Mouse (Mus musculus) c-Kit-negative CD71-positive TER-119-positive erythroid progenitor cells, embryonic 14.5 days (primary cell): ENCODE measurements around the gene Gad1.

Experiments used
- DNase-seq: peaks from one replicate; pipeline ENCODE4 v3.0.0-alpha.2; 2013; ENCODE audit warnings: low read depth, low spot score

The Gad1 gene

DNA sequence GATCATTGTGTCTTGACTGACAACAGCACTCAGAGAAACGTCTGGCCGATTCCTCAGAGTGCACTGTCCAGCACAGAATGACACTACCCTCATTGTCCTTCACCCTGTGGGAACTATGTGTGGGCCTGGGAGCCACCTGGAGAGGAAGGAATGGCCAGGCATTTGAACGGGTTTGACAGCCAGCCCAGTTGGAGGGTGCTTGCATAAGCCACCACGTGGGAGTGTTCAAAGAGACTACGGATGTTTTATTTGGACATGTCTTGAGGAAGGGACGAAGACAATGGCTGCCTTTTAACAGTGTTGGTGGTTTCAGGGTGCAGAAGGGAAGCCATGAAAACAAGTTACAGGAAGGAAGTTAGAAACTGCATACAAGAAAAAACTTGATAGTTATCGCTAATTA is 72.9 kb downstream of the Gad1 start:
- no peak for DNase-seq

DNA sequence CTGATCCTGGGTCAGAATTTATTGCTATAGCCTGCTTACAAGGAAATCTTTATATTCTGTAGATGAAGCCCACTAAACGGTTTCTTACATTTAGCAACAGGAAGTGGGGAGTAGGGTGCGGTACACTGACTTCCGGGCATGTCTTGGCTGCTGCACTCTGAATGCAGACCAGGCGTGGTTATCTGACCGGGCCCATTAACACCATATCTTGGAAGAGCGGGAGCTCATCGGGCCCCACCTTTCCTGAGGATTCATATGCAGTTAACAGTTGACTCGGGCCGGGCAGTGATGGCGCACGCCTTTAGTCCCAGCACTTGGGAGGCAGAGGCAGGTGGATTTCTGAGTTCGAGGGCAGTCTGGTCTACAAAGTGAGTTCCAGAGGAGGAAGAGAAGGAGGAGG is 75.5 kb downstream of the Gad1 start:
- no peak for DNase-seq

DNA sequence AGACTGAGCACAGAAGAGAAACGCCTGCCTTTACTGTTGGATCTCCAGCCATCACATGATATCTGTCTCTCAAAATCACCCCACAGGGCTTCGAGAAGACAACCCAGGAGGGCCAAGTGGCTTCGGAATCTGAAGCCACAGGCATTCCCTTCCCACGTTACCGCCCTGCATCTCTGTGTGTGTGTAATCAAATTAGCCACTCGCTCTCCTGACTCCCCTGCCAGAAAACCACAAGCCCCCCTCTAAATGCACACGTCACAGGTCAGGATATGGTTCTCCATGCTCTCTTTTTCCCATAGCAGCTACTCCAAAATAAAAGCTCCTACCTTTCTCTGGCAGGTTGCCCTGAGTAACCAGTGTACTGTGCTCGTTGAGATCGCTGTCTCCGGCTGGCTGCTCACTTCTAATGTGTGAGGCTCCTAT is 76.5 kb downstream of the Gad1 start:
- no peak for DNase-seq

DNA sequence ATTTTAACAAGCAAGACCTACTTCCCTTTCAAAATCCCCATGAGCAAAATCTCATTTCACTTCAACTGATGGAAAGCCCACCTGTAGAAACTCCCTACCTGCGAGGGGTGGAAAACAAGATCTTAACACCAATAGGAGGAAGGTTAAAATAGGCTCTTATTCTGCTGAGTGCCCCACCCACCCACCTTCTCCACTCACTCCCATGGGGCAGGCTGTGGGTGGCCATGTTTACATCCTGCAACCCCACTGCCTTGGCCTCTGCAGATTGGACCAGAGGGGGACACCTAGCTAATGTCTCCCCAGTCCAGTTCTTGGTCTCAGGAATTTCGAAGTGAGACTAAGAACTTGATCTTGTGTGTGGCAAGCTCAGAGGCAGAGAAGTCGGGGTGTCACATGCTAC is 77.0 kb downstream of the Gad1 start:
- no peak for DNase-seq

DNA sequence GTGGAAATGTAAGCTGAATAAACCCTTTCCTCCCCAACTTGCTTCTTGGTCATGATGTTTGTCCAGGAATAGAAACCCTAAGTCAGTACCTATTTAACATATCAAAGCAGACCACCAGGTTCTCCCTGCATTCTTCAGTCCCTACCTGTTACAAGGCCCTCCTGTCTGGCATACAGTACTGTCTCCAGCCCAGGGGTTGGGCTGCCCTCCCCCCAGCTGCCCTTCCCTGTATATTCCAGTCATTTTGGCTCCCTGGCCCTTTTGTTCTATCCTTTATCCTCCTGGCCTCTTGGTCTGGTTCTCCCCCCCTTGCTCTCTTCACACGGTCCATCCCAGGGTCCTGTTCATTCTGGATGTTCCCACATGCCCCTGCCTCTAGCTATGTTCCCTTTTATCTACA is 78.4 kb downstream of the Gad1 start:
- DNase-seq: no peak

DNA sequence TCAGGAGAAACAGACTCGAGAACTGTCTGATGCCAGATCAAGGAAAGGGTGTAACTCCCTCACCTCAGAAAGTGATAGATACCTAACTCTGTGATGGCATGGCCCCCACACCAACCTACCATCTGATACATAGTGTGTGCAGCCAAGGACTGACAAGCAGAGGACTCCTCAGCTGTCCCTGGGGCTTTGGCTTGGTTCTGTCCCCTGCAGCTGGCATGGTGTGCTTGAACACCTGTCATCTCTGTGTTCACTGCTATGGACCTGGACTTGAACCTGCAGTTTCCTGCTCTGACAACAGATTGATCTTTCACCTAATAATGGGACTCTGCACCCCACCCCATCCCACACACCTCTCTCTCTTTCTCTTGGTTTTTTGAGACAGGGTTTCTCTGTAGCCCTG is 79.5 kb downstream of the Gad1 start:
- no peak for DNase-seq

DNA sequence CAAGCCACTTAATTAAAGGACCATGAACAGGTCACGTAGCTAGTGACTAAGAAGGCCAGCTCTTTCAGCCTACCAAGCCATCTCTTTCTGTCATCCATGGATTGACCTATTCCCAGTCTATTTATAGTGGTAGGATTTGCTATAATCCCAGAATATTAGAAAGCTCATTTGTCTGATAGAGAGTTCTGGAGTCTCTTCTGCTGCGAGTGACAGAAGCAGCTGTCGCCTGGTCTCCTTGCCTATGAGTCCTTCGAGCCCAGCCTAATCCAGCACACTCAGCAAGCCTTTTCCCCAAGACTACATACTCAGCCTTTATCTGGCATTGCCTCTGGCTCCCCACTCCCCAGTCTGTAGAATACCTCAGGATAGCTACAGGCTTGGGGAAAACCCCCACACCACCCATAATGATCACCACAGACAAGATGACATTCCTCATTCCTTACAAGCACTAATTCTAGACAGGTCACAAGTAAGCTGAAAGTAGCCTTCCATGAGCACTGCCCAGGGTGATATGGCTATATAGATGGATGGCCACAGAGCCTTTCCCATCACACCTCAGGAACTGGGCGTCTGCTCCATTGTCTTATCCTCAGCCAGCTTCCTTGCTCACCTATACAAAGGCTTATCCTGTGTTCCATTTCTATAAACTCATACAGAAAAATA is 81.3 kb downstream of the Gad1 start:
- no peak for DNase-seq

DNA sequence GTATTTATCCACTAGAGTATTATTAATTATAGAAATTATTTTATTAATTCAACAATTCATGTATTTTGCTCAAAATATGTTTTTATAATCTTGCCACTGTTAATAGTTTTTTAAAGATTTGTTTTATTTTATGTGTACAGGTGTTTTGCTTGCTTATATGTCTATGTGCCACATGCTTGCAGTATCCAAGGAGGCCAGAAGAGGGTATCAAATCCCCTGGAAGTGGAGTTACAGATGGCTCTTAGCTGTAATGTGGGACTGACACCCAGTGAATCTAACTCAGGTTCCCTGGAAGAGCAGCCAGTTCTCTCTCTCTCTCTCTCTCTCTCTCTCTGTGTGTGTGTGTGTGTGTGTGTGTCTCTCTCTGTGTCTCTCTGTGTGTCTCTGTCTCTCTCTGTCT is 88.1 kb downstream of the Gad1 start:
- DNase-seq: no peak

DNA sequence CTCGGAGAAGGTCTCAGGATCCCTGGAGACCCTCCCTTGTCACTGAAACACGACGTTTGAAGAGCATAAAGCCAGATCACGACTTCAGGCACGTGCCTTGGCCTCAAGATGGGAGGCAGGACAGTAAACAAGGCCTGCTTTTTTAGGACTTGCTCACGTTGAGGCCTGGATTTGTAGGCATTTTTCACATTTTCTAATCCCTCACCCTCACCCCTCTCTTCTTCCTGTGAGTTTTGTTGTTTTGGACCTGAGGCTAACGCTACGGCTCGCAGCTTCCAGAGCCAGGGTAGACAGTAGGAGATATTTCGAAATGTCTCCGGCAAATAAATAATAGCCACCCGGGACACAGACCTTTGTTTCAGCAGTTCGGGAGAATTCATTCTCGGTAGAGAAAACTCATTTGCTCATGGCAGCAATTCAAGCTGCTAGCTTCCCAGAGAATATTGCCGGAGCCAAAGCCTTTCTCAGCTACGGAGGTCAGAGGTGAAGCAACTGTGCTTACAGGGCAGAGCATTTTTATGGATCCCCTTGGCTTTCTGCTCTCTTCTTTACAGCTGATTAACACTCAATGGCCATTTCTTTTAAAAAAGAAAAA is 90.2 kb downstream of the Gad1 start:
- DNase-seq: no peak

DNA sequence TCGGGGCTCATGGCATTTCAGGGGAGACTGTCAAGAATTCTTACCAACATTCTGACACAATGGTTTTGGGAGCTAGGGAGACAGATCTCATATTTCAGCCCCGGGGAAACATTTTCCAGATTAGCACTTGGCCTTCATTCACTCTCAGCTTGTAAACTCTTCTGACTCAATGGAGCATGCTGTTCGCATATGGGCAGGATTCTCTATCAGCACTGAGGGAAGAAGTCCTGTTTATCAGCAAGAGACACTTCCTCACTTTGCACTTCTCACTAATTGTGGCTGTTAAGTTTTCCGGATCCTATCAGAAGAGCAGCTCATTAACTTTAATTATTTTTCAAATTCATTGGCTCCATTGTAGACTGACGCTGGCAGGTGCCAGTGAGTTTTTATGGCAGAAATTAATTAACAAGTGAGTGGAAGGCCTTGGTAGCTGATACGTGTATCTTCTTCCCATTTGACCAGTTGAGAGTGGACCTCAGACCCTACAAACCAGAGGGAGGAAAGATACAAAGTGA is 92.5 kb downstream of the Gad1 start:
- no peak for DNase-seq

DNA sequence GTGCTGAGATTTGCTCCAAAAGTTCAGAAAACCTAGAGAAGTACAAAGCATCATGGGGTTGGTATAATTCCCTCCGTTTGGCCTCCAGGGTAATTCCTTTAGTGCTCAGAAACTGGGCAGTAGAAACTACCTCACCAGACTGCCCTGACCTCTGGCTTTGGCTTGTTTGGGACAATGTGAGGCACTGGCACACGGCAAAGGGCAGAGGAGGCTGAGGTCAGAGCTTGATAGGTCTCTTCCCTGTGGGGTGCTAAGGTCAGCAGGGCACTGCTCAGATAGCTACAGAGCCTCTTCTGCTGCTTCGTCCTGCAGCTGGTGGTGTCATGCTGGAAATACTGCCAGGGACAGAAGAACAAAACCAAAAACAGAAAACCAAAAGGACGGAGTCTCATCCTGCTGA is 94.8 kb downstream of the Gad1 start:
- no peak for DNase-seq

DNA sequence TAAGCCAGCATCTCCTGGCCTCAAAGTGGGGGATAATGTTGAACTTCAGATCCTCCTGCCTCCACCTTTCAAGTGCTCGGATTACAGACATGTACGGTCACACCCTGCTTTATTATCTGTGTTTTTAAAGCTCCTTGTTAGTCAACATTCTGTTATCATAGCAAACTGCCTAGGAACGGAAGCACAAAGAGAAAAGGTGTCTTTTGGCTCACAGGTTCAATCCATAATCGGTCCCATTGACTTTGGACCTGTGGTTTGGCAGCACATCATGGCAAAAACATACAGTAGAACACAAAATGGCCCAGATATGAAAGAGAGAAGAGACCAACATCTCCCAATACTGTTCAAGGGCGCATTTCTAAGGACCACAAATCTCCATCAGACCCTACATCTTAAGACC is 95.4 kb downstream of the Gad1 start:
- DNase-seq: no peak

DNA sequence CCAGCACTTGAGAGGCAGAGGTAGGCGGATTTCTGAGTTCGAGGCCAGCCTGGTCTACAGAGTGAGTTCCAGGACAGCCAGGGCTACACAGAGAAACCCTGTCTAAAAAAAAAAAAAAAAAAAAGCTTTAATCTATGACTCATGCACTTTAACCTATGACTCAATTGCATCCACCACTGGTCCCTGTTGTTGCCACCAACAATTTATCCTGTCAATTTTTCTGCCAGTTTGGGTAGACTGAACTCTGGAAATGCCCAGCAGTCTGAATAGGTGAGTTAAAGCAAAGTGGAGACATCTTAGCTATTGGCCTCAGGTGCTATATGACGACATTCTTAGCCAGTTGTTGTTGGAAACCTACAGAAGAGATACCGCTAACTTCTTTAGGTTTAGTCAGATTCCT is 96.6 kb downstream of the Gad1 start:
- no peak for DNase-seq
